Mouse (Mus musculus): Measurements from ENCODE around the gene Gm42957. TPM values are rescaled to one million over a fixed set of nuclear protein-coding genes. Genes with fewer than 3 reads are reported as not detected.

Gene Gm42957
- polyA plus RNA-seq, 1 experiment from 2014 or later: not detected

- Histone ChIP-seq H3K27ac (ENCODE audit: low read depth, low read length) (peak overlapping the region; percentile 79), H3K9me3 (replicated peaks; ENCODE audit: control insufficient read depth, low read length) (no peaks in the 10 kb centered on the region), H3K4me1 (ENCODE audit: control insufficient read depth, insufficient read depth, low read length) (peaks cover 13% of the 10 kb centered on the region), H3K4me3 (ENCODE audit: low read depth, low read length) (peak overlapping the region; percentile 92), H3K9ac (ENCODE audit: low read depth, low read length) (peak overlapping the region; percentile 95), H3K27me3 (ENCODE audit: control insufficient read depth, insufficient read depth, low read length) (no peaks in the 10 kb centered on the region), H3K4me2 (peak overlapping the region; percentile 95), H3K36me3 (ENCODE audit: control insufficient read depth, insufficient read depth, low read length) (peaks cover 5% of the 10 kb centered on the region; the same call in 1 of the 2 replicates)
- WGBS (ENCODE audit: insufficient replicate concordance): 11% methylated on average over 15 of the region's 15 CpGs
- ATAC-seq (replicated peaks; ENCODE audit: insufficient number of reproducible peaks, low FRiP score, low TSS enrichment): no peak; the same call in 1 of the 2 replicates
Observed at GRCm38 (mm10) chr3:96635906-96636305, 632 bp downstream of the Gm42957 start.

- Histone ChIP-seq H3K4me3 (ENCODE audit: low read depth, low read length) (peak overlapping the region; percentile 92), H3K27ac (ENCODE audit: low read depth, low read length) (no peak overlapping the region), H3K4me1 (ENCODE audit: control insufficient read depth, insufficient read depth, low read length) (peaks cover 12% of the 10 kb centered on the region), H3K27me3 (ENCODE audit: control insufficient read depth, insufficient read depth, low read length) (no peaks in the 10 kb centered on the region), H3K36me3 (ENCODE audit: control insufficient read depth, insufficient read depth, low read length) (peaks cover 5% of the 10 kb centered on the region), H3K9me3 (replicated peaks; ENCODE audit: control insufficient read depth, low read length) (no peaks in the 10 kb centered on the region), H3K9ac (ENCODE audit: low read depth, low read length) (peak overlapping the region; percentile 95), H3K4me2 (peak overlapping the region; percentile 95)
- WGBS (ENCODE audit: insufficient replicate concordance): 60% methylated on average over 11 of the region's 11 CpGs
- no peak for ATAC-seq (replicated peaks; ENCODE audit: insufficient number of reproducible peaks, low FRiP score, low TSS enrichment)
Observed at GRCm38 (mm10) chr3:96636448-96636847, 1.2 kb downstream of the Gm42957 start.

GRCm38 (mm10) chr3:96639219-96639618 lies 3.9 kb downstream of the Gm42957 start:
- Histone ChIP-seq H3K4me2 (no peak overlapping the region), H3K4me1 (ENCODE audit: control insufficient read depth, insufficient read depth, low read length) (peaks cover 12% of the 10 kb centered on the region)

GRCm38 (mm10) chr3:96645018-96645649 lies 9.9 kb downstream of the Gm42957 start, which contains the start of gene Itga10:
Gene Itga10 (plus strand): TSS chr3:96645584.
- Histone ChIP-seq H3K9ac (ENCODE audit: low read depth, low read length) (no peak within 1 kb of the TSS), H3K36me3 (ENCODE audit: control insufficient read depth, insufficient read depth, low read length) (peaks cover 9% of the 10 kb centered on the region), H3K4me1 (ENCODE audit: control insufficient read depth, insufficient read depth, low read length) (peaks cover 3% of the 10 kb centered on the region; the same call in 1 of the 2 replicates), H3K27me3 (ENCODE audit: control insufficient read depth, insufficient read depth, low read length) (no peaks in the 10 kb centered on the region), H3K4me2 (peak within 1 kb of the TSS; percentile 38), H3K27ac (ENCODE audit: low read depth, low read length) (no peak within 1 kb of the TSS), H3K9me3 (replicated peaks; ENCODE audit: control insufficient read depth, low read length) (no peaks in the 10 kb centered on the region), H3K4me3 (ENCODE audit: low read depth, low read length) (no peak within 1 kb of the TSS)
- ATAC-seq (replicated peaks; ENCODE audit: insufficient number of reproducible peaks, low FRiP score, low TSS enrichment): 0 out of 2 replicates have a peak, but pooled peaks have one; percentile 18
- 57% methylated on average over 7 of the region's 7 CpGs for WGBS (ENCODE audit: insufficient replicate concordance)

More at GRCm38 (mm10) chr3:96639219-96639618, 3.9 kb downstream of the Gm42957 start:
- WGBS (ENCODE audit: insufficient replicate concordance): 89% methylated on average over 1 of the region's 1 CpGs
- Histone ChIP-seq H3K9ac (ENCODE audit: low read depth, low read length) (no peak overlapping the region), H3K27me3 (ENCODE audit: control insufficient read depth, insufficient read depth, low read length) (no peaks in the 10 kb centered on the region), H3K27ac (ENCODE audit: low read depth, low read length) (no peak overlapping the region), H3K4me3 (ENCODE audit: low read depth, low read length) (no peak overlapping the region), H3K36me3 (ENCODE audit: control insufficient read depth, insufficient read depth, low read length) (peaks cover 9% of the 10 kb centered on the region), H3K9me3 (replicated peaks; ENCODE audit: control insufficient read depth, low read length) (no peaks in the 10 kb centered on the region)
- no peak for ATAC-seq (replicated peaks; ENCODE audit: insufficient number of reproducible peaks, low FRiP score, low TSS enrichment)

GRCm38 (mm10) chr3:96647365-96647764 lies 12.1 kb downstream of the Gm42957 start:
- H3K36me3 ChIP-seq (ENCODE audit: control insufficient read depth, insufficient read depth, low read length): peaks cover 6% of the 10 kb centered on the region
- peaks cover 6% of the 10 kb centered on the region; the same call in 1 of the 2 replicates for H3K4me1 ChIP-seq (ENCODE audit: control insufficient read depth, insufficient read depth, low read length)
- H3K4me2 ChIP-seq: no peak overlapping the region
- 78% methylated on average over 3 of the region's 3 CpGs for WGBS (ENCODE audit: insufficient replicate concordance)
- H3K27me3 ChIP-seq (ENCODE audit: control insufficient read depth, insufficient read depth, low read length): no peaks in the 10 kb centered on the region
- H3K9ac ChIP-seq (ENCODE audit: low read depth, low read length): no peak overlapping the region
- no peaks in the 10 kb centered on the region for H3K9me3 ChIP-seq (replicated peaks; ENCODE audit: control insufficient read depth, low read length)
- no peak for ATAC-seq (replicated peaks; ENCODE audit: insufficient number of reproducible peaks, low FRiP score, low TSS enrichment)
- no peak overlapping the region for H3K27ac ChIP-seq (ENCODE audit: low read depth, low read length)
- H3K4me3 ChIP-seq (ENCODE audit: low read depth, low read length): no peak overlapping the region

- Histone ChIP-seq H3K9me3 (replicated peaks; ENCODE audit: control insufficient read depth, low read length) (no peaks in the 10 kb centered on the region), H3K36me3 (ENCODE audit: control insufficient read depth, insufficient read depth, low read length) (no peaks in the 10 kb centered on the region), H3K27me3 (ENCODE audit: control insufficient read depth, insufficient read depth, low read length) (peaks cover 3% of the 10 kb centered on the region), H3K4me1 (ENCODE audit: control insufficient read depth, insufficient read depth, low read length) (peaks cover 8% of the 10 kb centered on the region; the same call in 1 of the 2 replicates), H3K4me2 (no peak overlapping the region), H3K4me3 (ENCODE audit: low read depth, low read length) (no peak overlapping the region), H3K9ac (ENCODE audit: low read depth, low read length) (no peak overlapping the region), H3K27ac (ENCODE audit: low read depth, low read length) (no peak overlapping the region)
- WGBS (ENCODE audit: insufficient replicate concordance): 82% methylated on average over 2 of the region's 2 CpGs
- no peak for ATAC-seq (replicated peaks; ENCODE audit: insufficient number of reproducible peaks, low FRiP score, low TSS enrichment)
Observed at GRCm38 (mm10) chr3:96660901-96661300, 25.6 kb downstream of the Gm42957 start.

- H3K36me3 ChIP-seq (ENCODE audit: control insufficient read depth, insufficient read depth, low read length): no peaks in the 10 kb centered on the region
- no peaks in the 10 kb centered on the region for H3K9me3 ChIP-seq (replicated peaks; ENCODE audit: control insufficient read depth, low read length)
- no peak overlapping the region for H3K27ac ChIP-seq (ENCODE audit: low read depth, low read length)
- H3K4me3 ChIP-seq (ENCODE audit: low read depth, low read length): no peak overlapping the region
- peaks cover 8% of the 10 kb centered on the region; the same call in 1 of the 2 replicates for H3K4me1 ChIP-seq (ENCODE audit: control insufficient read depth, insufficient read depth, low read length)
- peaks cover 3% of the 10 kb centered on the region for H3K27me3 ChIP-seq (ENCODE audit: control insufficient read depth, insufficient read depth, low read length)
- peak overlapping the region; percentile 69 for H3K4me2 ChIP-seq
- H3K9ac ChIP-seq (ENCODE audit: low read depth, low read length): no peak overlapping the region
- no peak for ATAC-seq (replicated peaks; ENCODE audit: insufficient number of reproducible peaks, low FRiP score, low TSS enrichment)
- 46% methylated on average over 8 of the region's 8 CpGs for WGBS (ENCODE audit: insufficient replicate concordance)
Observed at GRCm38 (mm10) chr3:96662731-96663316, 27.6 kb downstream of the Gm42957 start.

GRCm38 (mm10) chr3:96663432-96664239 lies 28.4 kb downstream of the Gm42957 start:
- peak overlapping the region; percentile 69 for H3K4me2 ChIP-seq
- peak overlapping the region; percentile 29 for H3K4me3 ChIP-seq (ENCODE audit: low read depth, low read length)
- H3K36me3 ChIP-seq (ENCODE audit: control insufficient read depth, insufficient read depth, low read length): no peaks in the 10 kb centered on the region
- WGBS (ENCODE audit: insufficient replicate concordance): 4% methylated on average over 18 of the region's 18 CpGs
- peaks cover 3% of the 10 kb centered on the region for H3K27me3 ChIP-seq (ENCODE audit: control insufficient read depth, insufficient read depth, low read length)
- no peak overlapping the region for H3K27ac ChIP-seq (ENCODE audit: low read depth, low read length)
- peaks cover 8% of the 10 kb centered on the region; the same call in 1 of the 2 replicates for H3K4me1 ChIP-seq (ENCODE audit: control insufficient read depth, insufficient read depth, low read length)
- ATAC-seq (replicated peaks; ENCODE audit: insufficient number of reproducible peaks, low FRiP score, low TSS enrichment): 0 out of 2 replicates have a peak, but pooled peaks have one; percentile 65
- no peaks in the 10 kb centered on the region for H3K9me3 ChIP-seq (replicated peaks; ENCODE audit: control insufficient read depth, low read length)
- H3K9ac ChIP-seq (ENCODE audit: low read depth, low read length): peak overlapping the region; percentile 60; the same call in 1 of the 2 replicates

All from heart, embryonic 11.5 days (tissue).